In the genomic region with DNA sequence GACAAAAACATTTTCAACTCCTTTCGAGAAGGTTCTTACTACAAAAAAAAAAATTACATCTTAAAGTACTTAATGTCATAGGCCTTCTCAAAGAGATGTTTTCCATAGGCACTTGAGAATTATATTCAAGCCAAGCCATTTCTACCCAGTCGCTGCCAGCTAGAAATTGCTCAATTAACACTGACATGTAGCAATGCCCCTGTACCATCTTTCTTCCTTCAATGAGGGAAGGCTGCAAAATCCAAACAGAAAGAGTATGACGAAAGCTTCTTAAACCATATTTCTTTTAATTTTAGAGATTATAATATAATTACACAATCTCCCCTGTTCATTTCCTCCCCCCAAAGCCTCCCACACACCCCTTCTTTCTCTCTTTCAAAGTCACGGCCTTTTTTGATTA, we compare ENCODE assay signal across 30 mouse cellular contexts.
DNase-seq lines count a peak whose midpoint lies in the region; ATAC-seq lines count a peak whose summit lies in the region.
"Had no signal": no experiment of that assay in that cellular context is flagged by ENCODE, and none has a peak within 500 bp of the region (broad histone marks: within the 10 kb centered on the region; RNA-seq: fewer than 3 reads in every experiment).

No protein-coding gene starts in this region.

- DNase-seq in lung, postnatal 14 days = no peak
- peak; percentile 12 for DNase-seq in adipocyte (ENCODE audit: low spot score)
- peak; percentile 5 for DNase-seq in fat pad, adult 2 months (ENCODE audit: extremely low read depth, low read depth, low spot score)
- no peak for DNase-seq in adrenal gland, postnatal 25 days
- DNase-seq in layer of hippocampus, postnatal 36 days = no peak
- DNase-seq: adrenal gland, adult 2 months; adrenal gland, postnatal 14 days; B cell, adult 2 months; cerebellum, adult 11-12 months; cerebellum, adult 9-10 months; cerebellum, postnatal 14 days; gastrocnemius, postnatal 10 days; gastrocnemius, postnatal 36 days; heart, adult 2 months; heart, postnatal 14 days; heart, postnatal 4 days had no signal

- peak; percentile 71 for ATAC-seq in lung, embryonic 16.5 days (ENCODE audit: low read depth)
- peak; percentile 63 for ATAC-seq in megakaryocyte, adult 5-6 weeks (ENCODE audit: poor library complexity, severe bottlenecking)
- ATAC-seq: forebrain, embryonic 15.5 days; hindbrain, postnatal 0 days; inflammation-experienced regulatory T-cells, adult 6 months; Patski had no signal

- no peak overlapping the region for H3K4me3 ChIP-seq in lung, embryonic 16.5 days (ENCODE audit: low read length)
- H3K4me3 ChIP-seq: embryonic facial prominence, embryonic 12.5 days; embryonic facial prominence, embryonic 15.5 days; forebrain, embryonic 12.5 days; forebrain, embryonic 15.5 days; heart, adult 2 months; heart, embryonic 10.5 days; heart, embryonic 13.5 days had no signal

- no peak overlapping the region for H3K27ac ChIP-seq in lung, embryonic 16.5 days (ENCODE audit: low read length)
- H3K27ac ChIP-seq: embryonic facial prominence, embryonic 12.5 days; embryonic facial prominence, embryonic 15.5 days; forebrain, embryonic 12.5 days; forebrain, embryonic 15.5 days; heart, adult 2 months; heart, embryonic 10.5 days; heart, embryonic 13.5 days; hindbrain, embryonic 14.5 days; hindbrain, postnatal 0 days had no signal

- H3K4me2 ChIP-seq in lung, embryonic 16.5 days (ENCODE audit: low read depth, low read length) = no peak overlapping the region
- H3K4me2 ChIP-seq: embryonic facial prominence, embryonic 12.5 days; embryonic facial prominence, embryonic 15.5 days; forebrain, embryonic 12.5 days; forebrain, embryonic 15.5 days; heart, embryonic 13.5 days; hindbrain, embryonic 14.5 days had no signal

- no peak overlapping the region for H3K9ac ChIP-seq in lung, embryonic 16.5 days (ENCODE audit: low read length)
- H3K9ac ChIP-seq: embryonic facial prominence, embryonic 12.5 days; embryonic facial prominence, embryonic 15.5 days; forebrain, embryonic 12.5 days; forebrain, embryonic 15.5 days; heart, embryonic 13.5 days; hindbrain, embryonic 14.5 days had no signal

- no peaks in the 10 kb centered on the region for H3K36me3 ChIP-seq in lung, embryonic 16.5 days (ENCODE audit: control insufficient read depth, insufficient read depth, low read length)
- H3K36me3 ChIP-seq: embryonic facial prominence, embryonic 12.5 days; embryonic facial prominence, embryonic 15.5 days; forebrain, embryonic 12.5 days; forebrain, embryonic 15.5 days; G1E; heart, embryonic 10.5 days; heart, embryonic 13.5 days had no signal

- H3K27me3 ChIP-seq in lung, embryonic 16.5 days (ENCODE audit: control insufficient read depth, insufficient read depth, low read depth, low read length) = no peaks in the 10 kb centered on the region
- H3K27me3 ChIP-seq: CH12.LX; embryonic facial prominence, embryonic 12.5 days; embryonic facial prominence, embryonic 15.5 days; forebrain, embryonic 12.5 days; forebrain, embryonic 15.5 days; heart, embryonic 13.5 days; Patski had no signal

- 49% methylated on average over 4 of the region's 4 CpGs for WGBS in lung, embryonic 16.5 days

- no peaks in the 10 kb centered on the region for H3K9me3 ChIP-seq in lung, embryonic 16.5 days (ENCODE audit: control insufficient read depth, low read length)
- H3K9me3 ChIP-seq: embryonic facial prominence, embryonic 12.5 days; embryonic facial prominence, embryonic 15.5 days; forebrain, embryonic 12.5 days; forebrain, embryonic 15.5 days; G1E; heart, embryonic 10.5 days; heart, embryonic 13.5 days had no signal

- peaks cover 4% of the 10 kb centered on the region; the same call in 1 of the 2 replicates for H3K4me1 ChIP-seq in lung, embryonic 16.5 days (replicated peaks; ENCODE audit: control insufficient read depth, insufficient read depth, low read length)
- H3K4me1 ChIP-seq: embryonic facial prominence, embryonic 12.5 days; embryonic facial prominence, embryonic 15.5 days; forebrain, embryonic 12.5 days; forebrain, embryonic 15.5 days had no signal

Comparison
In these comparisons a context has a peak if more than half of its experiments do, and no peak if none do; other contexts are left out.
1. DNase-seq: peak in adipocyte (single experiment) and fat pad, adult 2 months (single experiment); none in lung, postnatal 14 days (single experiment), adrenal gland, postnatal 25 days (single experiment) and layer of hippocampus, postnatal 36 days (0 of 2).